Mouse (Mus musculus): ENCODE measurements at regions not wholly inside any gene's neighbourhood (a gene's known extent, or its start where the extent isn't known, plus 50 kb on each side); places are given as distances from the start of the nearest gene placed in this dataset.

DNA sequence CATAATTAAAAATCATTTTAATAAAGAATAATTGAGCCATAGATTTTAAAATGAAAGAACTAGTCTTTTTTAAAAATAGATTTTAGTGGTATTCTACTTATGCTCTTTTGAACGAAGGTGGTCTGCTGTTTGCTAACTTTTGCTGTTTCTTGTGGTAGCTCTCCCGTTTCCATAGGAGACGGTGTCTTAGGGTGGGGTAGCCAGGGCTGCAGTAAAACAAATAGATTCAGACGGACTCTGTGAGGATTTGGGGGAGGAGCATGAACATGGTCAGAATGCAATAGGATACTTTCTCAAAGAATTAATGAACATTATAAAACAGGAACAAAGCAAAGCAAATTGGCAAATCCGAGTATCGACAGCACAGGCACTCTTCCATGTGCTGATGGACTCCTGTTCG, 67.5 kb upstream of the Cdh6 start:
- TF ChIP-seq POLR2A (IDR thresholded peaks at IDR 0.05; ENCODE audit: insufficient read depth, low read depth, low read length): no peak
- no peak for TF ChIP-seq CTCF (IDR thresholded peaks at IDR 0.05; ENCODE audit: insufficient read depth, low read depth, low read length)

Measured in olfactory bulb, adult 2 months (tissue).